In the genomic region with DNA sequence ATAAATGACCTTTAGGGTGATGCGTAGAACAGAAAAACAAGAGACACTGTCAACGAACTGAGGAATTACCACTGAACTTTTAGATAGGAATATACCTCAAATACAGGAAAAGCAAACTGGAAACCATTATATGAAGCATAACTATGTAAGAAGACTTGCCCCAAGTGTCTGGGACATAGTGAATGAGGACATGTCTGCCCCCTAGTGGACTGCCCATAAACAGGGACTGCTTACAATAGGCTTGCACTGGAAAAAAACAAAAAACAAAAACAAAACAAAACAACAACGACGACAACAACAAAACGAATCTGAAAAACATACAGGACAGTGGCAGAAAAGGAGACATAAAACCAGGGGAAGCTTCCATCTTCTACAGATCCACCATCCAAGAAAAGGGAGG, we compare ENCODE assay signal across 8 mouse cellular contexts.
DNase-seq lines count a peak whose midpoint lies in the region; ATAC-seq and TF ChIP-seq lines count a peak whose summit lies in the region.

No protein-coding gene starts in this region.

- 69% methylated on average over 5 of the region's 5 CpGs for WGBS in heart, embryonic 12.5 days
- WGBS in thymus, adult 2 months = 86% methylated on average over 5 of the region's 5 CpGs

- ATAC-seq in heart, embryonic 12.5 days (ENCODE audit: insufficient number of reproducible peaks, low FRiP score) = no peak

- H3K9me3 ChIP-seq in heart, embryonic 12.5 days (replicated peaks) = no peaks in the 10 kb centered on the region

- TF ChIP-seq CTCF in thymus, adult 2 months (IDR thresholded peaks at IDR 0.05; ENCODE audit: borderline replicate concordance, control insufficient read depth, extremely low read depth, insufficient read depth, low read length, poor library complexity) = no peak

- no peak overlapping the region for H3K9ac ChIP-seq in heart, embryonic 12.5 days

- no peak for DNase-seq in heart, adult 8-10 months (ENCODE audit: low spot score)
- DNase-seq in thymus, adult 2 months = peak; percentile 15
- no peak for DNase-seq in thymus, adult 18-20 months
- peak; percentile 28 for DNase-seq in cerebellum, adult 8-10 months
- DNase-seq in kidney, postnatal 4 days = peak; percentile 58 to 69
- peak; percentile 19 for DNase-seq in thymus, postnatal 14 days
- DNase-seq in frontal cortex, postnatal 14 days (ENCODE audit: low spot score in 2 of 2) = no peak

- no peak overlapping the region for H3K4me3 ChIP-seq in heart, embryonic 12.5 days
- no peak overlapping the region for H3K4me3 ChIP-seq in thymus, adult 2 months (ENCODE audit: control insufficient read depth, insufficient read depth, low read length)

- peak overlapping the region; percentile 70 for H3K27ac ChIP-seq in heart, embryonic 12.5 days (ENCODE audit: poor library complexity, severe bottlenecking)
- no peak overlapping the region for H3K27ac ChIP-seq in thymus, adult 2 months (ENCODE audit: control insufficient read depth, insufficient read depth, low read length)

- no peaks in the 10 kb centered on the region for H3K27me3 ChIP-seq in heart, embryonic 12.5 days (replicated peaks)
- no peaks in the 10 kb centered on the region for H3K27me3 ChIP-seq in thymus, adult 2 months (ENCODE audit: control insufficient read depth, insufficient read depth, low read length)

- H3K4me1 ChIP-seq in heart, embryonic 12.5 days (replicated peaks) = peaks cover 77% of the 10 kb centered on the region
- no peaks in the 10 kb centered on the region for H3K4me1 ChIP-seq in thymus, adult 2 months (replicated peaks; ENCODE audit: control insufficient read depth, insufficient read depth, low read length)

- TF ChIP-seq POLR2A in thymus, adult 2 months (IDR thresholded peaks at IDR 0.05; ENCODE audit: control insufficient read depth, extremely low read depth, insufficient read depth, low read length, poor library complexity) = no peak

- peaks cover 3% of the 10 kb centered on the region; the same call in 1 of the 2 replicates for H3K36me3 ChIP-seq in heart, embryonic 12.5 days
- no peaks in the 10 kb centered on the region for H3K36me3 ChIP-seq in thymus, adult 2 months (ENCODE audit: control insufficient read depth, insufficient read depth, low read length)

- no peak overlapping the region for H3K4me2 ChIP-seq in heart, embryonic 12.5 days

Comparison
In these comparisons a context has a peak if more than half of its experiments do, and no peak if none do; other contexts are left out.
1. DNase-seq: peak in thymus, adult 2 months (single experiment), cerebellum, adult 8-10 months (single experiment), kidney, postnatal 4 days (2 of 2) and thymus, postnatal 14 days (single experiment); none in heart, adult 8-10 months (single experiment), thymus, adult 18-20 months (0 of 2) and frontal cortex, postnatal 14 days (0 of 2).